Mouse (Mus musculus) layer of hippocampus, adult 2 months (tissue): ENCODE data around the gene Rhpn2. TPM values are rescaled to one million over a fixed set of nuclear protein-coding genes. Genes with fewer than 3 reads are reported as not detected.
"Not testable (repeated sequence)": the region's sequence is repeated elsewhere in the genome, so short reads cannot be mapped to it uniquely, and the experiment has no call there.

ENCODE experiments used
- DNase-seq, 2 experiments: peaks; one replicate each; pipeline ENCODE4 v3.0.0; 2022; ENCODE audit warnings: low spot score in 2 of 2
- H3K27ac ChIP-seq: fragments of 200-600 bp; 2 replicates; pipeline ENCODE4 v1.8.1; 2022
- H3K4me3 ChIP-seq: fragments of 200-600 bp; 2 replicates; pipeline ENCODE4 v1.8.1; 2022; ENCODE audit warnings: mild to moderate bottlenecking
- CTCF ChIP-seq: fragments of 200-600 bp; conservative IDR thresholded peaks from 2 replicates; pipeline ENCODE4 v1.8.1; 2022; ENCODE audit warnings: antibody characterized with exemption, mild to moderate bottlenecking, moderate library complexity
- long read RNA-seq, 2 experiments: library from polyadenylated mRNA; stranded (forward); transcript quantifications; one replicate each; pipeline ENCODE4 v2.0.0; 2021; ENCODE audit warnings: borderline mapping rate in 2 of 2
- total RNA-seq, 2 experiments: library from RNA; stranded (reverse); gene quantifications; 2 replicates each; pipeline ENCODE4 v1.2.3; 2021

Gene Rhpn2
- total RNA-seq, result 1 to 10 TPM; 4.3 to 5.9 TPM
- long read RNA-seq, experiment 1, partial matches to known transcripts, result 0 of 2 reads
- long read RNA-seq, experiment 1, other reads (novel, unspliced or antisense), result 1 of 2 reads
- long read RNA-seq, experiment 2, transcript Rhpn2-201 (15 exons, 3,508 nt), result major isoform, 5 of 7 reads
- long read RNA-seq, experiment 2, partial matches to known transcripts, result 0 of 7 reads
- long read RNA-seq, experiment 2, other reads (novel, unspliced or antisense), result 2 of 7 reads

- DNase-seq, result peak; percentile 100
- H3K27ac ChIP-seq, result peak within 1 kb of the TSS; percentile 77
- peak; percentile 51 for TF ChIP-seq CTCF
- peak within 1 kb of the TSS; percentile 72 for H3K4me3 ChIP-seq
These were observed at the start of gene Rhpn2 for GRCm38 (mm10) chr7:35333692-35334526. TSS of gene Rhpn2 (plus strand) at chr7:35334170.

- no peak for DNase-seq
These were observed 40.5 kb upstream of the Rhpn2 start for GRCm38 (mm10) chr7:35293464-35293863.

GRCm38 (mm10) chr7:35295631-35296030 is 38.3 kb upstream of the Rhpn2 start:
- DNase-seq, result no peak
- H3K4me3 ChIP-seq, result no peak overlapping the region
- H3K27ac ChIP-seq, result no peak overlapping the region
- TF ChIP-seq CTCF, result no peak

More at GRCm38 (mm10) chr7:35293464-35293863, 40.5 kb upstream of the Rhpn2 start:
- TF ChIP-seq CTCF, result no peak
- Histone ChIP-seq H3K4me3 (no peak overlapping the region), H3K27ac (no peak overlapping the region)

GRCm38 (mm10) chr7:35297886-35298285 is 36.1 kb upstream of the Rhpn2 start:
- Histone ChIP-seq H3K27ac (no peak overlapping the region), H3K4me3 (no peak overlapping the region)
- TF ChIP-seq CTCF, result peak; percentile 65
- no peak for DNase-seq

- peak in 1 of 2 experiments; percentile 35 for DNase-seq
- no peak for TF ChIP-seq CTCF
- Histone ChIP-seq H3K4me3 (no peak overlapping the region), H3K27ac (peak overlapping the region; percentile 85)
These were observed 34.3 kb upstream of the Rhpn2 start for GRCm38 (mm10) chr7:35299656-35300055.

- no peak overlapping the region for H3K4me3 ChIP-seq
- TF ChIP-seq CTCF, result no peak
- H3K27ac ChIP-seq, result peak overlapping the region; percentile 85; the same call in 1 of the 2 replicates
- DNase-seq, result no peak
These were observed 33.2 kb upstream of the Rhpn2 start for GRCm38 (mm10) chr7:35300792-35301191.

GRCm38 (mm10) chr7:35311214-35311613 is 22.8 kb upstream of the Rhpn2 start:
- no peak overlapping the region for H3K4me3 ChIP-seq
- no peak for DNase-seq
- TF ChIP-seq CTCF, result no peak
- H3K27ac ChIP-seq, result no peak overlapping the region

GRCm38 (mm10) chr7:35314156-35314555 is 19.8 kb upstream of the Rhpn2 start:
- Histone ChIP-seq H3K4me3 (no peak overlapping the region), H3K27ac (no peak overlapping the region)
- TF ChIP-seq CTCF, result no peak
- no peak for DNase-seq

GRCm38 (mm10) chr7:35317729-35318609 is 16.0 kb upstream of the Rhpn2 start, which contains the start of gene Gpatch1:
TSS of gene Gpatch1 (minus strand) at chr7:35318440.
- peak; percentile 13; the same call in 1 of the 2 replicates for TF ChIP-seq CTCF
- DNase-seq, result peak; percentile 91 to 97
- peak within 1 kb of the TSS; percentile 94 for H3K4me3 ChIP-seq
- peak within 1 kb of the TSS; percentile 93 for H3K27ac ChIP-seq

GRCm38 (mm10) chr7:35319221-35319620 is 14.7 kb upstream of the Rhpn2 start:
- not testable (repeated sequence) for H3K4me3 ChIP-seq, H3K27ac ChIP-seq, DNase-seq

GRCm38 (mm10) chr7:35319755-35320154 is 14.2 kb upstream of the Rhpn2 start:
- Histone ChIP-seq H3K4me3 (no peak overlapping the region), H3K27ac (no peak overlapping the region)
- TF ChIP-seq CTCF, result no peak
- no peak for DNase-seq

- Histone ChIP-seq H3K27ac (no peak overlapping the region), H3K4me3 (no peak overlapping the region)
- TF ChIP-seq CTCF, result no peak
- DNase-seq, result no peak
These were observed 11.8 kb upstream of the Rhpn2 start for GRCm38 (mm10) chr7:35322161-35322560.
